In genomic region chr4:99115797-99116196, GRCm38 (mm10) we compare ENCODE assay signal across 18 mouse cellular contexts. TPM values are rescaled to one million over a fixed set of nuclear protein-coding genes. Genes with fewer than 3 reads are reported as not detected.
DNase-seq lines count a peak whose midpoint lies in the region; ATAC-seq and TF ChIP-seq lines count a peak whose summit lies in the region.
"Had no signal": no experiment of that assay in that cellular context is flagged by ENCODE, and none has a peak within 500 bp of the region (broad histone marks: within the 10 kb centered on the region; RNA-seq: fewer than 3 reads in every experiment).

No protein-coding gene starts in this region.

- no peaks in the 10 kb centered on the region for H3K9me3 ChIP-seq in lung, embryonic 16.5 days (ENCODE audit: control insufficient read depth, low read length)
- H3K9me3 ChIP-seq in limb, embryonic 10.5 days (replicated peaks): no peaks in the 10 kb centered on the region
- H3K9me3 ChIP-seq in stomach, embryonic 16.5 days (replicated peaks; ENCODE audit: control insufficient read depth, low read length): no peaks in the 10 kb centered on the region
- H3K9me3 ChIP-seq: embryonic facial prominence, embryonic 15.5 days; forebrain, embryonic 10.5 days; midbrain, embryonic 10.5 days; neural tube, embryonic 12.5 days had no signal

- no peak for TF ChIP-seq CTCF in kidney, adult 2 months (conservative IDR thresholded peaks at IDR 0.05; ENCODE audit: insufficient read depth, insufficient read length, low read depth, low read length)
- TF ChIP-seq CTCF in lung, adult 2 months (IDR thresholded peaks at IDR 0.05; ENCODE audit: insufficient read depth, low read length): no peak

- 67% methylated on average over 9 of the region's 9 CpGs for WGBS in kidney, adult 2 months
- WGBS in lung, embryonic 16.5 days: 59% methylated on average over 9 of the region's 9 CpGs
- WGBS in lung, adult 2 months: 58% methylated on average over 9 of the region's 9 CpGs
- WGBS in limb, embryonic 10.5 days: 91% methylated on average over 9 of the region's 9 CpGs
- WGBS in stomach, embryonic 16.5 days: 60% methylated on average over 9 of the region's 9 CpGs

- peak overlapping the region; percentile 29 for H3K4me2 ChIP-seq in lung, embryonic 16.5 days (ENCODE audit: low read depth, low read length)
- H3K4me2 ChIP-seq in stomach, embryonic 16.5 days (ENCODE audit: low read depth, low read length): peak overlapping the region; percentile 25; the same call in 1 of the 2 replicates
- H3K4me2 ChIP-seq: embryonic facial prominence, embryonic 15.5 days; neural tube, embryonic 12.5 days had no signal

- peak overlapping the region; percentile 63 for H3K27ac ChIP-seq in kidney, adult 2 months (ENCODE audit: insufficient read depth, low read depth, low read length)
- H3K27ac ChIP-seq in lung, embryonic 16.5 days (ENCODE audit: low read length): peak overlapping the region; percentile 57
- H3K27ac ChIP-seq in limb, embryonic 10.5 days: peak overlapping the region; percentile 10; the same call in 1 of the 2 replicates
- H3K27ac ChIP-seq in stomach, embryonic 16.5 days (ENCODE audit: low read length): peak overlapping the region; percentile 74
- H3K27ac ChIP-seq: embryonic facial prominence, embryonic 15.5 days; forebrain, embryonic 10.5 days; left cerebral cortex, adult 2 months; midbrain, embryonic 10.5 days; neural tube, embryonic 12.5 days had no signal

- no peak for ATAC-seq in lung, embryonic 16.5 days (ENCODE audit: low read depth)
- peak; percentile 35; the same call in 1 of the 2 replicates for ATAC-seq in stomach, embryonic 16.5 days (ENCODE audit: insufficient read depth, low FRiP score)
- ATAC-seq: CD4-positive, CD25-positive, alpha-beta regulatory T cell, adult 4 months had no signal

- H3K4me1 ChIP-seq in kidney, adult 2 months (ENCODE audit: control insufficient read depth, insufficient read depth, low read length): peaks cover 11% of the 10 kb centered on the region
- H3K4me1 ChIP-seq in lung, embryonic 16.5 days (replicated peaks; ENCODE audit: control insufficient read depth, insufficient read depth, low read length): peaks cover 28% of the 10 kb centered on the region
- H3K4me1 ChIP-seq in lung, adult 2 months (ENCODE audit: control insufficient read depth, insufficient read depth, low read length): peaks cover 3% of the 10 kb centered on the region
- H3K4me1 ChIP-seq in limb, embryonic 10.5 days: peaks cover 27% of the 10 kb centered on the region
- peaks cover 35% of the 10 kb centered on the region for H3K4me1 ChIP-seq in stomach, embryonic 16.5 days (ENCODE audit: control insufficient read depth, insufficient read depth, low read length)

- H3K9ac ChIP-seq in lung, embryonic 16.5 days (ENCODE audit: low read length): peak overlapping the region; percentile 20; the same call in 1 of the 2 replicates
- H3K9ac ChIP-seq in stomach, embryonic 16.5 days (ENCODE audit: low read length): no peak overlapping the region
- H3K9ac ChIP-seq: embryonic facial prominence, embryonic 15.5 days; neural tube, embryonic 12.5 days had no signal

- no peak overlapping the region for H3K4me3 ChIP-seq in kidney, adult 2 months (ENCODE audit: insufficient read depth, low read depth, low read length)
- no peak overlapping the region for H3K4me3 ChIP-seq in lung, embryonic 16.5 days (ENCODE audit: low read length)
- H3K4me3 ChIP-seq in lung, adult 2 months (replicated peaks; ENCODE audit: extremely low read depth, low read depth, low read length): no peak overlapping the region
- no peak overlapping the region for H3K4me3 ChIP-seq in limb, embryonic 10.5 days
- no peak overlapping the region for H3K4me3 ChIP-seq in stomach, embryonic 16.5 days (replicated peaks; ENCODE audit: low read length)
- H3K4me3 ChIP-seq: embryonic facial prominence, embryonic 15.5 days; forebrain, embryonic 10.5 days; left cerebral cortex, adult 2 months; midbrain, embryonic 10.5 days; neural tube, embryonic 12.5 days had no signal

- H3K36me3 ChIP-seq in kidney, adult 2 months (ENCODE audit: control insufficient read depth, insufficient read depth, low read length): no peaks in the 10 kb centered on the region
- H3K36me3 ChIP-seq in lung, embryonic 16.5 days (ENCODE audit: control insufficient read depth, insufficient read depth, low read length): no peaks in the 10 kb centered on the region
- no peaks in the 10 kb centered on the region for H3K36me3 ChIP-seq in limb, embryonic 10.5 days
- H3K36me3 ChIP-seq in stomach, embryonic 16.5 days (ENCODE audit: control insufficient read depth, insufficient read depth, low read length): no peaks in the 10 kb centered on the region
- H3K36me3 ChIP-seq: embryonic facial prominence, embryonic 15.5 days; forebrain, embryonic 10.5 days; G1E; midbrain, embryonic 10.5 days; neural tube, embryonic 12.5 days had no signal

- DNase-seq in kidney, adult 2 months: no peak
- DNase-seq in kidney, postnatal 25 days: no peak
- DNase-seq in lung, adult 2 months: no peak
- no peak for DNase-seq in limb, embryonic 10.5 days (ENCODE audit: low spot score)
- DNase-seq in cerebellum, adult 9-10 months: no peak
- no peak for DNase-seq in spleen, postnatal 10 days (ENCODE audit: low spot score in 2 of 2)
- DNase-seq: cerebellum, adult 8-10 months; right cerebral cortex, postnatal 25 days; thymus, adult 18-20 months had no signal

- H3K27me3 ChIP-seq in kidney, adult 2 months (replicated peaks; ENCODE audit: control insufficient read depth, insufficient read depth, low read length): no peaks in the 10 kb centered on the region; the same call in 1 of the 2 replicates
- no peaks in the 10 kb centered on the region for H3K27me3 ChIP-seq in lung, embryonic 16.5 days (ENCODE audit: control insufficient read depth, insufficient read depth, low read depth, low read length)
- H3K27me3 ChIP-seq in limb, embryonic 10.5 days (ENCODE audit: low read depth, poor library complexity, severe bottlenecking): no peaks in the 10 kb centered on the region
- H3K27me3 ChIP-seq in stomach, embryonic 16.5 days (ENCODE audit: control insufficient read depth, insufficient read depth, low read length): no peaks in the 10 kb centered on the region
- H3K27me3 ChIP-seq: embryonic facial prominence, embryonic 15.5 days; neural tube, embryonic 12.5 days had no signal

- no peak for TF ChIP-seq POLR2A in kidney, adult 2 months (IDR thresholded peaks at IDR 0.05; ENCODE audit: low read depth, low read length)
- no peak for TF ChIP-seq POLR2A in lung, adult 2 months (IDR thresholded peaks at IDR 0.05; ENCODE audit: borderline replicate concordance, extremely low read depth, low read depth, low read length)

RNA-seq across cellular contexts. Expression of gene Dock7, which starts 4.9 kb away (rescaled TPM):
- 20.6 and 21.9 TPM in 2 replicates for polyA plus RNA-seq in kidney, adult 2 months (2012; rRNA removed)
- polyA plus RNA-seq in lung, embryonic 16.5 days (2015; fragmentation: Nextera tagmentation; extraction: Ambion mirVana): 44.9 and 49.0 TPM in 2 replicates
- 25.7 and 38.0 TPM in 2 replicates for polyA plus RNA-seq in lung, adult 2 months (2012; rRNA removed)
- polyA plus RNA-seq in limb, embryonic 10.5 days (2016; fragmentation: Nextera tagmentation; extraction: Ambion mirVana): 74.8 and 92.5 TPM in 2 replicates
- polyA plus RNA-seq in stomach, embryonic 16.5 days (2015; fragmentation: Nextera tagmentation; extraction: Ambion mirVana): 51.3 and 52.1 TPM in 2 replicates
- polyA plus RNA-seq: CD4-positive, CD25-positive, alpha-beta regulatory T cell, adult 4 months; G1E had no signal

Comparison
In these comparisons a context has a peak if more than half of its experiments do, and no peak if none do; other contexts are left out.
1. H3K27ac ChIP-seq: peak in every context shown above with its lines; median percentile 74 in stomach, embryonic 16.5 days; 63 in kidney, adult 2 months; 57 in lung, embryonic 16.5 days; 10 in limb, embryonic 10.5 days.